Mouse (Mus musculus): ENCODE measurements at regions not wholly inside any gene's neighbourhood (a gene's known extent, or its start where the extent isn't known, plus 50 kb on each side); places are given as distances from the start of the nearest gene placed in this dataset.

GRCm38 (mm10) chr1:55900033-55900432, 494.3 kb downstream of the Plcl1 start:
- H3K4me1 ChIP-seq (replicated peaks; ENCODE audit: control insufficient read depth, insufficient read depth, low read length), result no peaks in the 10 kb centered on the region
- ATAC-seq (replicated peaks; ENCODE audit: low FRiP score) (no peak), DNase-seq (ENCODE audit: low spot score) (no peak)
- H3K36me3 ChIP-seq (ENCODE audit: control insufficient read depth, insufficient read depth, low read length), result no peaks in the 10 kb centered on the region
- 72% methylated on average over 3 of the region's 3 CpGs for WGBS
- no peak overlapping the region for H3K4me2 ChIP-seq
- H3K9me3 ChIP-seq (ENCODE audit: control insufficient read depth, low read length), result no peaks in the 10 kb centered on the region
- H3K27ac ChIP-seq (ENCODE audit: low read depth, low read length), result no peak overlapping the region
- H3K4me3 ChIP-seq (ENCODE audit: low read depth, low read length), result no peak overlapping the region
- H3K27me3 ChIP-seq (replicated peaks; ENCODE audit: control insufficient read depth, insufficient read depth, low read length), result no peaks in the 10 kb centered on the region
- no peak overlapping the region for H3K9ac ChIP-seq (ENCODE audit: low read depth, low read length)

GRCm38 (mm10) chr1:55903177-55903576, 497.5 kb downstream of the Plcl1 start:
- 53% methylated on average over 3 of the region's 3 CpGs for WGBS

GRCm38 (mm10) chr1:55904571-55904970, 498.9 kb downstream of the Plcl1 start:
- Histone ChIP-seq H3K36me3 (ENCODE audit: control insufficient read depth, insufficient read depth, low read length) (no peaks in the 10 kb centered on the region), H3K9me3 (ENCODE audit: control insufficient read depth, low read length) (no peaks in the 10 kb centered on the region), H3K4me2 (no peak overlapping the region), H3K9ac (ENCODE audit: low read depth, low read length) (no peak overlapping the region), H3K4me1 (replicated peaks; ENCODE audit: control insufficient read depth, insufficient read depth, low read length) (no peaks in the 10 kb centered on the region), H3K4me3 (ENCODE audit: low read depth, low read length) (no peak overlapping the region), H3K27ac (ENCODE audit: low read depth, low read length) (no peak overlapping the region), H3K27me3 (replicated peaks; ENCODE audit: control insufficient read depth, insufficient read depth, low read length) (no peaks in the 10 kb centered on the region)
- DNase-seq (ENCODE audit: low spot score) (no peak), ATAC-seq (replicated peaks; ENCODE audit: low FRiP score) (no peak)
- 50% methylated on average over 2 of the region's 2 CpGs for WGBS

More at GRCm38 (mm10) chr1:55903177-55903576, 497.5 kb downstream of the Plcl1 start:
- H3K4me2 ChIP-seq, result no peak overlapping the region
- no peaks in the 10 kb centered on the region for H3K27me3 ChIP-seq (replicated peaks; ENCODE audit: control insufficient read depth, insufficient read depth, low read length)
- no peak overlapping the region for H3K4me3 ChIP-seq (ENCODE audit: low read depth, low read length)
- H3K9ac ChIP-seq (ENCODE audit: low read depth, low read length), result no peak overlapping the region
- H3K36me3 ChIP-seq (ENCODE audit: control insufficient read depth, insufficient read depth, low read length), result no peaks in the 10 kb centered on the region
- H3K9me3 ChIP-seq (ENCODE audit: control insufficient read depth, low read length), result no peaks in the 10 kb centered on the region
- DNase-seq (ENCODE audit: low spot score) (no peak), ATAC-seq (replicated peaks; ENCODE audit: low FRiP score) (no peak)
- no peak overlapping the region for H3K27ac ChIP-seq (ENCODE audit: low read depth, low read length)
- H3K4me1 ChIP-seq (replicated peaks; ENCODE audit: control insufficient read depth, insufficient read depth, low read length), result no peaks in the 10 kb centered on the region

- Histone ChIP-seq H3K4me1 (replicated peaks; ENCODE audit: control insufficient read depth, insufficient read depth, low read length) (no peaks in the 10 kb centered on the region), H3K4me3 (ENCODE audit: low read depth, low read length) (no peak overlapping the region), H3K27ac (ENCODE audit: low read depth, low read length) (no peak overlapping the region), H3K9ac (ENCODE audit: low read depth, low read length) (no peak overlapping the region), H3K36me3 (ENCODE audit: control insufficient read depth, insufficient read depth, low read length) (no peaks in the 10 kb centered on the region), H3K9me3 (ENCODE audit: control insufficient read depth, low read length) (no peaks in the 10 kb centered on the region), H3K4me2 (no peak overlapping the region), H3K27me3 (replicated peaks; ENCODE audit: control insufficient read depth, insufficient read depth, low read length) (no peaks in the 10 kb centered on the region)
- DNase-seq (ENCODE audit: low spot score), result no peak
- ATAC-seq (replicated peaks; ENCODE audit: low FRiP score), result no peak
- 91% methylated on average over 4 of the region's 4 CpGs for WGBS
Observed at GRCm38 (mm10) chr1:55905232-55905631, 499.5 kb downstream of the Plcl1 start.

DNA sequence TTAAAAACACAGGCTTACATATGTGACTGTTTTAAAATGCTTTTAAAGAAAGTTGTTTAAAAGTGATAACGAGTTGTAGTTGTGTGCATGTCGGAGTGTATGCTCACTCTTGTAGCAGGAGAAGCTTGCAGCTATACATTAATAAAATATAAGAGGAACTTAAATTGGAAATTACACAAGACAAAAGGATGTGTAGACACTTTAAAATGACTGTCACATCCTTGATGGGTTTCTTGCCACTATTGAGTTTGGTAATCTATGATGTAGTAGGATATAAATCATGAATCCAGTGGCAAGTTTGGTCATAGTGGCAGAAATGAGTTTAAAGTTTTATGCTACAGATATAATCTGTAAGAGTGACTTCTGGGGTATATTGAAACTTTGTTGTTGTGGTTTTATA, 504.3 kb downstream of the Plcl1 start:
- no peak for DNase-seq (ENCODE audit: low spot score)
- ATAC-seq (replicated peaks; ENCODE audit: low FRiP score), result no peak
- Histone ChIP-seq H3K27me3 (replicated peaks; ENCODE audit: control insufficient read depth, insufficient read depth, low read length) (no peaks in the 10 kb centered on the region), H3K9ac (ENCODE audit: low read depth, low read length) (no peak overlapping the region), H3K27ac (ENCODE audit: low read depth, low read length) (no peak overlapping the region), H3K4me2 (no peak overlapping the region), H3K4me1 (replicated peaks; ENCODE audit: control insufficient read depth, insufficient read depth, low read length) (no peaks in the 10 kb centered on the region), H3K36me3 (ENCODE audit: control insufficient read depth, insufficient read depth, low read length) (no peaks in the 10 kb centered on the region), H3K9me3 (ENCODE audit: control insufficient read depth, low read length) (no peaks in the 10 kb centered on the region), H3K4me3 (ENCODE audit: low read depth, low read length) (no peak overlapping the region)
- 82% methylated on average over 2 of the region's 2 CpGs for WGBS

DNA sequence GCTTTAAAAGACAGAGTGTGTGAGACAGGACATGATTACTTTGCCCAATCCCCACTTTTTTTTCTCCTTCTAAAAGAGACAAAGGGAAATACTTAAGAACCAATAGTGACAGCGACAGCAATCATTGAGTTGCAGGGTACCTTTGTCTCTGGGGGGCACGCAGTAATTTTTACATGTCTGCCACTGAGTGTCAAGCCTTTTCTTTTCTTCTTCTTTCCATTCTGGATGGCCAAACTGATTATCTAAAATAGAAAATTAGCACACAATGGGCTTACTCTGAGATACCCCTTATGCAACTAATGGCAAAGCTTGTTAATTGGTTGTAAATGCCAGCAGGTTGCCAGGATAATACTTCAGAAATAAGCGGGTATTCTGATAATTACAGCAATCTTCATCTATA, 508.6 kb downstream of the Plcl1 start:
- no peak for ATAC-seq (replicated peaks; ENCODE audit: low FRiP score)
- Histone ChIP-seq H3K9ac (ENCODE audit: low read depth, low read length) (no peak overlapping the region), H3K27me3 (replicated peaks; ENCODE audit: control insufficient read depth, insufficient read depth, low read length) (no peaks in the 10 kb centered on the region), H3K4me2 (no peak overlapping the region), H3K9me3 (ENCODE audit: control insufficient read depth, low read length) (no peaks in the 10 kb centered on the region), H3K36me3 (ENCODE audit: control insufficient read depth, insufficient read depth, low read length) (no peaks in the 10 kb centered on the region), H3K4me1 (replicated peaks; ENCODE audit: control insufficient read depth, insufficient read depth, low read length) (no peaks in the 10 kb centered on the region), H3K4me3 (ENCODE audit: low read depth, low read length) (no peak overlapping the region), H3K27ac (ENCODE audit: low read depth, low read length) (no peak overlapping the region)
- DNase-seq (ENCODE audit: low spot score), result no peak
- WGBS, result 77% methylated on average over 3 of the region's 3 CpGs

GRCm38 (mm10) chr1:55915940-55916339, 510.2 kb downstream of the Plcl1 start:
- ATAC-seq (replicated peaks; ENCODE audit: low FRiP score) (no peak), DNase-seq (ENCODE audit: low spot score) (no peak)
- H3K4me3 ChIP-seq (ENCODE audit: low read depth, low read length), result no peak overlapping the region
- H3K4me2 ChIP-seq, result no peak overlapping the region
- H3K27me3 ChIP-seq (replicated peaks; ENCODE audit: control insufficient read depth, insufficient read depth, low read length), result no peaks in the 10 kb centered on the region
- WGBS, result 62% methylated on average over 11 of the region's 11 CpGs
- no peak overlapping the region for H3K27ac ChIP-seq (ENCODE audit: low read depth, low read length)
- no peaks in the 10 kb centered on the region for H3K4me1 ChIP-seq (replicated peaks; ENCODE audit: control insufficient read depth, insufficient read depth, low read length)
- no peaks in the 10 kb centered on the region for H3K36me3 ChIP-seq (ENCODE audit: control insufficient read depth, insufficient read depth, low read length)
- no peak overlapping the region for H3K9ac ChIP-seq (ENCODE audit: low read depth, low read length)
- no peaks in the 10 kb centered on the region for H3K9me3 ChIP-seq (ENCODE audit: control insufficient read depth, low read length)

DNA sequence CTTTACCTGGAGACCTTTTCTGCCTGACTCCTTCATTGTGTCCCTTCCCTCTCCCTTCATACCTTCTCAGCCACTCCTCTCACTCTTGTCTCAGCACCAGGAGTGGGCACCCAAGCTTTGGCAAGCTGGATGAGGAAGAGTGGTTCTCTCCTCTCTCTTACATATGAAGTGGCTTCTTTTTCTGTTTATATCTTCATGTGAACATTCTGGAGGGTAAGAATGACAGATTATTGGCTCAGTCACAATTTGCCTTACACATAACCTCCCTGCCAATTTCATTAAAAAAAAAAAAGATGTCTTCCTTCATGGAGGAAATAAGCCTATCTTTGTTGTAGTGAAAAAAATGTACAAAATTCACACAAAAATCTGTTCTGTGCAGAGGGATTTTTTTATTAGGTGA, 513.8 kb downstream of the Plcl1 start:
- no peak overlapping the region for H3K27ac ChIP-seq (ENCODE audit: low read depth, low read length)
- no peak for DNase-seq (ENCODE audit: low spot score)
- H3K9ac ChIP-seq (ENCODE audit: low read depth, low read length), result no peak overlapping the region
- H3K36me3 ChIP-seq (ENCODE audit: control insufficient read depth, insufficient read depth, low read length), result no peaks in the 10 kb centered on the region
- no peaks in the 10 kb centered on the region for H3K9me3 ChIP-seq (ENCODE audit: control insufficient read depth, low read length)
- H3K4me3 ChIP-seq (ENCODE audit: low read depth, low read length), result no peak overlapping the region
- H3K4me1 ChIP-seq (replicated peaks; ENCODE audit: control insufficient read depth, insufficient read depth, low read length), result no peaks in the 10 kb centered on the region
- H3K4me2 ChIP-seq, result no peak overlapping the region
- no peaks in the 10 kb centered on the region for H3K27me3 ChIP-seq (replicated peaks; ENCODE audit: control insufficient read depth, insufficient read depth, low read length)
- no peak for ATAC-seq (replicated peaks; ENCODE audit: low FRiP score)

- WGBS, result 52% methylated on average over 3 of the region's 3 CpGs
- no peak overlapping the region for H3K27ac ChIP-seq (ENCODE audit: low read depth, low read length)
Observed at GRCm38 (mm10) chr1:55946786-55947549, 541.2 kb downstream of the Plcl1 start.

More at GRCm38 (mm10) chr1:55946786-55947549, 541.2 kb downstream of the Plcl1 start:
- no peak overlapping the region for H3K4me3 ChIP-seq (ENCODE audit: low read depth, low read length)
- H3K4me2 ChIP-seq, result no peak overlapping the region
- H3K9ac ChIP-seq (ENCODE audit: low read depth, low read length), result no peak overlapping the region
- ATAC-seq (replicated peaks; ENCODE audit: low FRiP score), result peak; percentile 98
- H3K4me1 ChIP-seq (replicated peaks; ENCODE audit: control insufficient read depth, insufficient read depth, low read length), result no peaks in the 10 kb centered on the region
- no peaks in the 10 kb centered on the region for H3K9me3 ChIP-seq (ENCODE audit: control insufficient read depth, low read length)
- no peaks in the 10 kb centered on the region for H3K27me3 ChIP-seq (replicated peaks; ENCODE audit: control insufficient read depth, insufficient read depth, low read length)
- DNase-seq (ENCODE audit: low spot score), result no peak
- no peaks in the 10 kb centered on the region for H3K36me3 ChIP-seq (ENCODE audit: control insufficient read depth, insufficient read depth, low read length)
